Mouse (Mus musculus): ENCODE measurements around the gene BC051142. TPM values are rescaled to one million over a fixed set of nuclear protein-coding genes. Genes with fewer than 3 reads are reported as not detected.
"Not testable (repeated sequence)": the region's sequence is repeated elsewhere in the genome, so short reads cannot be mapped to it uniquely, and the experiment has no call there.

Gene BC051142
- polyA plus RNA-seq, 1 experiment: not detected

DNA sequence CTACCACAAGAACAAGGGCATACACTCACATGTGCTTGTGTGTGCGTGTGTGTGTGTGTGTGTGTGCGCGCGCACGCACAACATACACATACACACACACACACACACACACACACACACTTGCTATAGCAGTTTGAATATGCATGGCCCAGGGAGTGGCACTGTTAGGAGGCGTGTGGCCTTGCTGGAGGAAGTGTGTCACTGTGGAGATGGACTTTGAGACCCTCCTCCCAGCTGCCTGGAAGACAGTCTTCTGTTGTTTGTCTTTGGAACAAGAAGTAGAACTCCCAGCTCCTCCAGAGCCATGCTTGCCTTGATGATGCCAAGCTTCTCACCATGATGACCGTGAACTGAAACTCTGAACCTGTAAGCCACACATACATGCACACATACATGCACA is 43.4 kb downstream of the BC051142 start:
- H3K27ac ChIP-seq (replicated peaks; ENCODE audit: low read depth, low read length): no peak overlapping the region
- H3K4me3 ChIP-seq (ENCODE audit: insufficient read depth, low read depth, low read length): no peak overlapping the region

DNA sequence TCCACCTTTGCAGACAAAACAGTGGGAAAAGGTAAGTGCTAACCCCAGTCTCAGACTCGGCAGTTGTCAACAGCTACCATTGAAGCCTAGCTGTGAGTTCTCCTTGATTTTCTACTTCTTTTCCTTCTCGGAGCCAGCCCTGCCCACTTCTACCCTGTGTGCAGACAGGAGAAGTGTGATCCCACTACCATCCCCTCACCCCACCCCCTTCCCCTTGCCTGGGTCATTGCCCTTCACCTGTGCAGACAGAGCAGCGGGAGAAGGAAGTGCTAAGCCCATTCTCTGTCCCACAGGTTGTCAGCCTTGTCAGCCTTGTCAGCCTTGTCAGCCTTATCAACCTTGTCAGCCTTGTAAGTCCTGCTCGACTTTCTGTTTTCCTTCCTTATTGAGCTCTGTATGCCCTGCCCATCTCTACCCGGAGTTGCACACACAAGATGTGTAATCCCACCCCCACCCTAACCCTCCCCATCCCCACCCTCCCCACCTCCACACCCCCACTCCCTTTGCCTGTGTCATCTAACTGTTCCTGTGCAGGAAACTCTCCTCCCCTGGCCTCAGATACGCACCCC is 49.9 kb downstream of the BC051142 start:
- Histone ChIP-seq H3K4me1 (ENCODE audit: control insufficient read depth, insufficient read depth, insufficient read length, low read length) (no peaks in the 10 kb centered on the region), H3K4me3 (ENCODE audit: insufficient read depth, low read depth, low read length) (no peak overlapping the region), H3K27ac (replicated peaks; ENCODE audit: low read depth, low read length) (no peak overlapping the region)

More for the DNA sequence above, 43.4 kb downstream of the BC051142 start:
- H3K4me1 ChIP-seq (ENCODE audit: control insufficient read depth, insufficient read depth, insufficient read length, low read length): peaks cover 2% of the 10 kb centered on the region; the same call in 1 of the 2 replicates

DNA sequence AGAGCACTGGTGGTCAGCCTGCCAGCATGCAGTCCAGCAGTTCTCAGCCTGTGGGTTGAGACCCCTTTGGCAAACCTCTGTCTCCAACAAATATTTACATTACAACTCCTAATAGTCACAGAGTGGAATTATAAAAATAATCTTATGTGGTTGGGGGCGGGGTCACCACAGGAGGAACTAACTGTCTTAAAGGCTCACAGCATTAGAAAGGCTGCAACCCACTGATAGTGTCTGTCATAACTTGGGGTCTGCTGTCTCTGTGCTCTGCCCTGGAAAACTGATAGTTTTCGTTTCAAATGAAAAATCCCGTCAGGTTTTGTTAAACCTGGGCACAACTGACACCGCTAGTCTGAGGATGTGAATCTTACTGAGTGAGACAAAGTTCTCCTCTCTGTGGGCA is 59.0 kb downstream of the BC051142 start:
- no peak overlapping the region for H3K4me3 ChIP-seq (ENCODE audit: insufficient read depth, low read depth, low read length)
- no peaks in the 10 kb centered on the region for H3K4me1 ChIP-seq (ENCODE audit: control insufficient read depth, insufficient read depth, insufficient read length, low read length)
- no peak overlapping the region for H3K27ac ChIP-seq (replicated peaks; ENCODE audit: low read depth, low read length)

DNA sequence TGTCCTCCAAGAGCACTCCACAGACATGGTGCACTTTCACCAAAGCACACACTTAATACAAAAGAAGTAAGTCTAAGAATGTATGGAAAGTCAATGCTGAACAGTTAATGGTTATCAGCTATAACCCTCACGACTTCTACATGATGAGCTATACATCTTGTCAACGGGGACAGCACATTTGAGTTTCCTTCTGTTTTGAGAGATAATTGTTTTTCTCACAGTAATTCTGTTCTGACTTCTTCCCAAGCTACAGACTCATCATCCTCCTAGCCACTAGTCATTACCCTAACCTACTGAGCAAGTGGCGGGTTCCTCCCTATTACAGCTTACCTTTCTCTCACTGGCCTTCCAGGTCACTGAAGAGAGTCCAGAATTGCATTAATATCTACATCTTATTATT is 60.6 kb downstream of the BC051142 start:
- no peak overlapping the region for H3K4me3 ChIP-seq (ENCODE audit: insufficient read depth, low read depth, low read length)
- H3K27ac ChIP-seq (replicated peaks; ENCODE audit: low read depth, low read length): no peak overlapping the region
- no peaks in the 10 kb centered on the region for H3K4me1 ChIP-seq (ENCODE audit: control insufficient read depth, insufficient read depth, insufficient read length, low read length)

DNA sequence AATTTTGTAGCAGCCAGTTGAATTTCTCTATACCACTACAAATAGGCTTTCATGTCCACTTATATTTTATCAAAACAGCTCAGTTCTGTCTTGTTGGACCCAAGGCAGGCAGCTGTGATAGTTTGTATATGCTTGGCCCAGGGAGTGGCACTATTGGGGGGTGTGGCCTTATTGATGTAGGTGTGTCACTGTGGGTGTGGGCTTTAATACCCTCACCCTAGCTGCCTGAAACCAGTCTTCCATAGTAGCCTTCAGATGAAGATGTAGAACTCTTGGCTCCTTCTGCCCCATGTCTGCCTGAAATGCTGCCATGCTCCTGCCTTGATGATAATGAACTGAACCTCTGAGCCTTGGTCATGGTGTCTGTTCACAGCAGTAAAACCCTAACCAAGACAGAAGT is 67.3 kb downstream of the BC051142 start:
- not testable (repeated sequence) for H3K4me3 ChIP-seq (ENCODE audit: insufficient read depth, low read depth, low read length); H3K4me1 ChIP-seq (ENCODE audit: control insufficient read depth, insufficient read depth, insufficient read length, low read length); H3K27ac ChIP-seq (replicated peaks; ENCODE audit: low read depth, low read length)

DNA sequence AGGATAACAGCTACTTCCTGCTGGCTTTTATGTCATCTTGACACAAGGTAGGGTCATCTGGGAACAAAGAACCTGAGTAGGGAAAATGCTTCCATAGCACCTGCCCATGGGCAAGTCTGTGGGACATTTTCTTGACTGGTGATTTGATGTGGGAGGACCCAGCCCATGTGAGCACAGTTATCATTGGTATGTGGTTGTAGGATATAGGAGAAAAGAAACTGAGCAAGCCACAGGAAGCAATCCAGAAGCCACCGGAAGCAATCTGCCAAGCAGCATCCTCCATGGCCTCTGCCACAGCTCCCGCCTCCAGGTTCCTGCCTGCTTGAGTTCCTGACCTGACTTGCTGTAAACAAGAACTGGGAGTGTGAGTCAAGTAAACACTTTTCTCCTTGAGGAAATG is 71.9 kb downstream of the BC051142 start:
- no peak overlapping the region for H3K4me3 ChIP-seq (ENCODE audit: insufficient read depth, low read depth, low read length)
- no peak overlapping the region for H3K27ac ChIP-seq (replicated peaks; ENCODE audit: low read depth, low read length)
- H3K4me1 ChIP-seq (ENCODE audit: control insufficient read depth, insufficient read depth, insufficient read length, low read length): no peaks in the 10 kb centered on the region

DNA sequence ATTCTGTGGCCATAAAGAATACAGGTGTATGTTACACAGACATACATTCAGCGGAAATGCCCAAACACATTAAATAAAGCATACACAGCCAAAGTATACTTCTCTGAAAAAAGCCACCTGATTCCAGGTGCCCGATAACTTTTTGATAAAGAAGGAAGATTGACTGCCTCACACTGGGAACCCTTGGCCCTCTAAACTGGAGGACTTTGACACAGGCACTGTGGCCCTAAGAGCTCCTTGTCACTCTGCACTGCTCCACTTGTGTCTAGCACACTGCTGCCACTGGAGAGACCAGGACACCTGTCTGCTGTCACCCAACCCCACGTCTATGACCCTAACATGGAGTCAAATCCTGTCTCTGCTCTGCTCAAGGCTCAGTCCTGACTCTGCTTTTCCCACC is 76.4 kb downstream of the BC051142 start:
- no peaks in the 10 kb centered on the region for H3K4me1 ChIP-seq (ENCODE audit: control insufficient read depth, insufficient read depth, insufficient read length, low read length)
- H3K27ac ChIP-seq (replicated peaks; ENCODE audit: low read depth, low read length): no peak overlapping the region
- H3K4me3 ChIP-seq (ENCODE audit: insufficient read depth, low read depth, low read length): no peak overlapping the region

DNA sequence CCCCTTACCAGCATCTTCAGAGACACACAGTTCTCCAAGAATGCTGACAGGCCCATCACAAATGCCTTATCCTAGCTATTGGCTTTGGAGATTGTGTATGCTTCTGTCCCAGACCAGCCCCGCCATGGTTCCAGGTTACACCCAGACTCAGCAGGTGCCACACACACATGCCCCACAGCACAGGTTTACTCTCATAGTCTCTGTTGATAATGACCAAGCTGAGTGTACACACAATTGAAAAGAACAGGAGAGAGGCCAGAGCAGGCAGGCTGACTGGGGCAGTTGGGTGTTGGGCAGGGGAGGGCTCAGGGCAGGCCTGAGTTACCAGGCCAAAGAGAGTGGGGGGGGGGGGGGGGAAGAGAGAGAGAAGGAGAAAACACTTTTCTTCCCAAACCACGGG is 77.8 kb downstream of the BC051142 start:
- no peaks in the 10 kb centered on the region for H3K4me1 ChIP-seq (ENCODE audit: control insufficient read depth, insufficient read depth, insufficient read length, low read length)
- H3K27ac ChIP-seq (replicated peaks; ENCODE audit: low read depth, low read length): no peak overlapping the region
- H3K4me3 ChIP-seq (ENCODE audit: insufficient read depth, low read depth, low read length): no peak overlapping the region

DNA sequence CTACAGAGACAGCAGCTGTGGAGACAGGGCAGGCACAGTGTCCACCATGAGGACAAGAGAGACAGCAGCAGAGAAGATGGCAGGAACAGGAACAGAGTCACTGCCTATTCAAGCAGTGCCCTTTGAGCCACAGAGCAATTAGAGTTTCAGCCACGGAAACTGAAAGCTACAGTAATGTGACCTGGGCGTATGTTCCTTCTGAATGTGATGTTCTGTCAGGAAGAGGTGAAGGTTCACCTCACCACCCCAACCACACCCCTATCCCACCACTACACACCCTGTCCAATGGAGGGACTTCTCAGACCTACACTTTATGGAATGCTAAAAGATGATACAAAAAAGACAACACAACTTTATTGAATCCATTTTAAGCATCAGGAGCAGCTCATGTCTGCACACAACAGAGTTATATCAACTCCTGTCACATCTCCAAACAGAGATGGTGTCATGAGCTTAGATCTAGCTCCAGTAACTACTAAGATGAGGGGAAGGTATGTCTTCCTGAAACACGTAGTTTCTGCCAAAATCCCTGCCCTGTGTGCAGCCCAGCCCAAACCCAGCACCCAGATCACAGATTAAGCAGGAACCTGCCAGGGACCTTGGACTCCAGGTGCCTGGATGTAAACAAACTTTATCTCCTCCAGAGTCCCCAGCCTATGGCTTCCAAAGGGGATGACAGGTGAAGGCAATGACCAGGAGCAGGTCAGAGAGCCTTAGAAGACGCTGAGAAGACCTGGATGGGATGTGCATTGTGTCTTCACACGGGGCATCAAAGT is 78.8 kb downstream of the BC051142 start, which contains the start of gene Btnl4:
Btnl4 (minus strand) TSS at position 81 of the 776 bp plus-strand sequence.
- H3K4me3 ChIP-seq (ENCODE audit: insufficient read depth, low read depth, low read length); H3K4me1 ChIP-seq (ENCODE audit: control insufficient read depth, insufficient read depth, insufficient read length, low read length); H3K27ac ChIP-seq (replicated peaks; ENCODE audit: low read depth, low read length): not testable (repeated sequence)

DNA sequence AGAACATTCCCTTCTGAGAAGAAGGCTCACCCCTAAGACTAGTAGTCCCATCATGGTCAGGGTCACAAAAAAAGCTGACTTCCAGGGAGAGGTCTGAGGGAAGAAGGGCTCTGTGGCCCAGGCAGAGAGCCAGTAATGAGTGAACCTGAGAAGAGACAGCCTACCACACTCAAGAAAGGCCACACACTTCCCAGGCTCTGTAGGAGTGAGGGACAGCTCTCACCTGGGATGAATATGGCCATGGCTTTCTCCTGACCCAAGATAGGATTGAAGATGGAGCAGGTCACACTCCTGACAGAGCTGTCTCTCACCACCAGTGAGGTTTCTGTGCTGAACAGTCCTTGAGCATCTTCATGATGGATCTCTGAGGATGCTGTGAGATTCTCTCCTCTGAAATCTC is 94.2 kb downstream of the BC051142 start:
- no peaks in the 10 kb centered on the region for H3K4me1 ChIP-seq (ENCODE audit: control insufficient read depth, insufficient read depth, insufficient read length, low read length)
- H3K4me3 ChIP-seq (ENCODE audit: insufficient read depth, low read depth, low read length): no peak overlapping the region
- H3K27ac ChIP-seq (replicated peaks; ENCODE audit: low read depth, low read length): no peak overlapping the region

DNA sequence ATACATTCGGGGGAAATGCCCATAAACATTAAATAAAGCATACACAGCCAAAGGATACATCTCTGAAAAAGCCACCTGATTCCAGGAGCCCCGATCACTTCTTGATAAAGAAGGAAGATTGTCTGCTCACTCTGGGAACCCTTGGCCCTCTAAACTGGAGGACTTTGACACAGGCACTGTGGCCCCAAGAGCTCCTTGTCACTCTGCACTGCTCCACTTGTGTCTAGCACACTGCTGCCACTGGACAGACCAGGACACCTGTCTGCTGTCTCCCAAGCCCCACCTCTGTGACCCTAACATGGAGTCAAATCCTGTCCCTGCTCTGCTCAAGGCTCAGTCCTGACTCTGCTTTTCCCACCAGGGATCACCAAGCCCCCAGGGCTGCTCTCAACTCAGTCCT is 96.5 kb downstream of the BC051142 start:
- not testable (repeated sequence) for H3K4me1 ChIP-seq (ENCODE audit: control insufficient read depth, insufficient read depth, insufficient read length, low read length); H3K4me3 ChIP-seq (ENCODE audit: insufficient read depth, low read depth, low read length); H3K27ac ChIP-seq (replicated peaks; ENCODE audit: low read depth, low read length)

DNA sequence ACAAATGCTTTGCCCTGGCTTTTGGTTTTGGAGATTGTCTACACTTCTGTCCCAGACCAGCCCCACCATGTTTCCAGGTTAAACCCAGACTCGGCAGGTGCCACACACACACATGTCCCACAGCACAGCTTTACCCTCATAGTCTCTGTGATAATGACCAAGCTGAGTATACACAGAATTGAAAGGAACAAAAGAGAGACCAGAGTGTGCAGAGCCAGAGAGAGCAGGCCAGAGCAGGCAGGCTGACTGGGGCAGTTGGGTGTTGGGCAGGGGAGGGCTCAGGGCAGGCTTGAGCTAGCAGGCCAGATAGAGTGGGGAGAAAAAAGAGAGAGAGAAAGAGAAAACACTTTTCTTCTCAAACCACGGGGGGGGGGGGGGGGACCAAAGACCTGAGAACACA is 97.9 kb downstream of the BC051142 start:
- no peak overlapping the region for H3K27ac ChIP-seq (replicated peaks; ENCODE audit: low read depth, low read length)
- H3K4me1 ChIP-seq (ENCODE audit: control insufficient read depth, insufficient read depth, insufficient read length, low read length): no peaks in the 10 kb centered on the region
- H3K4me3 ChIP-seq (ENCODE audit: insufficient read depth, low read depth, low read length): no peak overlapping the region

DNA sequence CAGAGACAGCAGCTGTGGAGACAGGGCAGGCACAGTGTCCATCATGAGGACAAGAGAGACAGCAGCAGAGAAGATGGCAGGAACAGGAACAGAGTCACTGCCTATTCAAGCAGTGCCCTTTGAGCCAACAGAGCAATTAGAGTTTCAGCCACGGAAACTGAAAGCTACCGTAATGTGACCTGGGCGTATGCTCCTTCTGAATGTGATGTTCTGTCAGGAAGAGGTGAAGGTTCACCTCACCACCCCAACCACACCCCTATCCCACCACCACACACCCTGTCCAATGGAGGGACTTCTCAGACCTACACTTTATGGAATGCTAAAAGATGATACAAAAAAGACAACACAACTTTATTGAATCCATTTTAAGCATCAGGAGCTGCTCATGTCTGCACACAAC is 98.7 kb downstream of the BC051142 start:
- not testable (repeated sequence) for H3K4me1 ChIP-seq (ENCODE audit: control insufficient read depth, insufficient read depth, insufficient read length, low read length); H3K27ac ChIP-seq (replicated peaks; ENCODE audit: low read depth, low read length); H3K4me3 ChIP-seq (ENCODE audit: insufficient read depth, low read depth, low read length)

DNA sequence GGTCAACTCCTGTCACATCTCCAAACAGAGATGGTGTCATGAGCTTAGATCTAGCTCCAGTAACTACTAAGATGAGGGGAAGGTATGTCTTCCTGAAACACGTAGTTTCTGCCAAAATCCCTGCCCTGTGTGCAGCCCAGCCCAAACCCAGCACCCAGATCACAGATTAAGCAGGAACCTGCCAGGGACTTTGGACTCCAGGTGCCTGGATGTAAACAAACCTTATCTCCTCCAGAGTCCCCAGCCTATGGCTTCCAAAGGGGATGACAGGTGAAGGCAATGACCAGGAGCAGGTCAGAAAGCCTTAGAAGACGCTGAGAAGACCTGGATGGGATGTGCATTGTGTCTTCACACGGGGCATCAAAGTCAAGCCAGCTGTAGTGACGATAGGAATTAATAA is 99.1 kb downstream of the BC051142 start:
- H3K4me1 ChIP-seq (ENCODE audit: control insufficient read depth, insufficient read depth, insufficient read length, low read length); H3K4me3 ChIP-seq (ENCODE audit: insufficient read depth, low read depth, low read length); H3K27ac ChIP-seq (replicated peaks; ENCODE audit: low read depth, low read length): not testable (repeated sequence)

DNA sequence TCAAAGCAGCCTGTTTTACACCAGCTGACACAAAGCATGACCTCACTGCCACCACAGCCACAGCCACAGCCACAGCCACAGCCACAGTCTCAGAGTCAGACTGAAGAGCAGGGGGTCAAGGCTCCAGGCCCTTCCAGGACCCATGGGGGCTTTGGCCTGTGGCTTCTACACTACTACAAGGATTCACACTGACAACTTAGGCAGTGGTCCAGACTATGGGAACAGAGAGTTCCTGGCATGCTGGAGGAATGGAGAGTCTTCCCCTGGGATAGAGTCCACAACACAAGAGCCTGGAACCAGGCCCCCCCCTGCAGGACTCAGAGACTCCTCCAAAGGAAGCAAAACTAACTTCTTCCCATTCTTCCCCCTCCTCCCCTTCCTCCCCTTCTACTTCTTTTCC is 109.0 kb downstream of the BC051142 start:
- H3K27ac ChIP-seq (replicated peaks; ENCODE audit: low read depth, low read length): no peak overlapping the region
- no peak overlapping the region for H3K4me3 ChIP-seq (ENCODE audit: insufficient read depth, low read depth, low read length)
- no peaks in the 10 kb centered on the region for H3K4me1 ChIP-seq (ENCODE audit: control insufficient read depth, insufficient read depth, insufficient read length, low read length)

Measured in brown adipose tissue, adult 24 weeks (tissue).